Mouse (Mus musculus): ENCODE results near the gene Lmntd1. TPM values are rescaled to one million over a fixed set of nuclear protein-coding genes. Genes with fewer than 3 reads are reported as not detected.

The Lmntd1 gene
- not detected in 2 replicates for total RNA-seq (2014; fragmentation: Nextera tagmentation)
- total RNA-seq (2017) = not detected in 2 replicates

- no peak for ATAC-seq (replicated peaks; ENCODE audit: poor library complexity, severe bottlenecking)
Observed at GRCm38 (mm10) chr6:145614219-145614618, at the start of gene Lmntd1. TSS of gene Lmntd1 (minus strand) at chr6:145614319.

GRCm38 (mm10) chr6:145660943-145661342 is 46.8 kb upstream of the Lmntd1 start:
- ATAC-seq (replicated peaks; ENCODE audit: poor library complexity, severe bottlenecking) = no peak

- ATAC-seq (replicated peaks; ENCODE audit: poor library complexity, severe bottlenecking) = no peak
Observed at GRCm38 (mm10) chr6:145659116-145659515, 45.0 kb upstream of the Lmntd1 start.

- ATAC-seq (replicated peaks; ENCODE audit: poor library complexity, severe bottlenecking) = no peak
Observed at GRCm38 (mm10) chr6:145656740-145657591, 42.8 kb upstream of the Lmntd1 start.

GRCm38 (mm10) chr6:145655678-145656077 is 41.6 kb upstream of the Lmntd1 start:
- ATAC-seq (replicated peaks; ENCODE audit: poor library complexity, severe bottlenecking) = no peak

- no peak for ATAC-seq (replicated peaks; ENCODE audit: poor library complexity, severe bottlenecking)
Observed at GRCm38 (mm10) chr6:145654062-145654836, 40.1 kb upstream of the Lmntd1 start.

- ATAC-seq (replicated peaks; ENCODE audit: poor library complexity, severe bottlenecking) = no peak
Observed at GRCm38 (mm10) chr6:145653626-145654025, 39.5 kb upstream of the Lmntd1 start.

- ATAC-seq (replicated peaks; ENCODE audit: poor library complexity, severe bottlenecking) = no peak
Observed at GRCm38 (mm10) chr6:145652986-145653385, 38.9 kb upstream of the Lmntd1 start.

GRCm38 (mm10) chr6:145651976-145652375 is 37.9 kb upstream of the Lmntd1 start:
- ATAC-seq (replicated peaks; ENCODE audit: poor library complexity, severe bottlenecking) = no peak

GRCm38 (mm10) chr6:145640971-145641506 is 26.9 kb upstream of the Lmntd1 start:
- ATAC-seq (replicated peaks; ENCODE audit: poor library complexity, severe bottlenecking) = no peak

- ATAC-seq (replicated peaks; ENCODE audit: poor library complexity, severe bottlenecking) = no peak
Observed at GRCm38 (mm10) chr6:145638248-145638647, 24.1 kb upstream of the Lmntd1 start.

GRCm38 (mm10) chr6:145636682-145637081 is 22.6 kb upstream of the Lmntd1 start:
- ATAC-seq (replicated peaks; ENCODE audit: poor library complexity, severe bottlenecking) = no peak

- no peak for ATAC-seq (replicated peaks; ENCODE audit: poor library complexity, severe bottlenecking)
Observed at GRCm38 (mm10) chr6:145634454-145634853, 20.3 kb upstream of the Lmntd1 start.

- no peak for ATAC-seq (replicated peaks; ENCODE audit: poor library complexity, severe bottlenecking)
Observed at GRCm38 (mm10) chr6:145630269-145630668, 16.1 kb upstream of the Lmntd1 start.

GRCm38 (mm10) chr6:145623141-145623540 is 9.0 kb upstream of the Lmntd1 start:
- ATAC-seq (replicated peaks; ENCODE audit: poor library complexity, severe bottlenecking) = no peak

GRCm38 (mm10) chr6:145616402-145617229 is 2.5 kb upstream of the Lmntd1 start:
- peak; percentile 58; the same call in 1 of the 2 replicates for ATAC-seq (replicated peaks; ENCODE audit: poor library complexity, severe bottlenecking)

GRCm38 (mm10) chr6:145615666-145616210 is 1.6 kb upstream of the Lmntd1 start, which contains the start of gene Tuba3b:
TSS of gene Tuba3b (plus strand) at chr6:145615757.
- ATAC-seq (replicated peaks; ENCODE audit: poor library complexity, severe bottlenecking) = no peak

- no peak for ATAC-seq (replicated peaks; ENCODE audit: poor library complexity, severe bottlenecking)
Observed at GRCm38 (mm10) chr6:145612611-145613010, 1.5 kb downstream of the Lmntd1 start.

GRCm38 (mm10) chr6:145610901-145611300 is 3.2 kb downstream of the Lmntd1 start:
- ATAC-seq (replicated peaks; ENCODE audit: poor library complexity, severe bottlenecking) = no peak

GRCm38 (mm10) chr6:145608693-145609092 is 5.4 kb downstream of the Lmntd1 start:
- ATAC-seq (replicated peaks; ENCODE audit: poor library complexity, severe bottlenecking) = no peak
